Mouse (Mus musculus) CH12.LX (cell line): ENCODE measurements around the gene Vps26b. TPM values are rescaled to one million over a fixed set of nuclear protein-coding genes. Genes with fewer than 3 reads are reported as not detected.

Source experiments
- DNase-seq: peaks from one replicate; pipeline ENCODE4 v3.0.0-alpha.2; 2013; ENCODE audit errors: extremely low read depth
- H3K27ac ChIP-seq: 2 replicates; pipeline ENCODE4 v1.5.1; 2012; ENCODE audit warnings: low read depth, mild to moderate bottlenecking, control low read depth, moderate library complexity; ENCODE audit not compliant: insufficient read depth
- H3K27me3 ChIP-seq: replicated peaks from 2 replicates; pipeline ENCODE3; 2012; ENCODE audit warnings: inconsistent platforms
- H3K36me3 ChIP-seq, 2 experiments: replicated peaks in 1 of 2; 2 replicates each; pipeline versions ENCODE3 to v1.6.1; 2012; ENCODE audit warnings: inconsistent platforms in 1 of 2, low read length in 1 of 2, mild to moderate bottlenecking in 1 of 2, mixed read lengths in 1 of 2, moderate library complexity in 1 of 2; ENCODE audit not compliant: control insufficient read depth in 1 of 2, insufficient read depth in 1 of 2
- H3K4me1 ChIP-seq, 2 experiments: 2 replicates each; pipeline ENCODE4 v1.6.1; 2012; ENCODE audit warnings: inconsistent platforms in 1 of 2, moderate library complexity in 1 of 2; ENCODE audit not compliant: insufficient read depth in 2 of 2, control insufficient read depth in 1 of 2
- H3K4me2 ChIP-seq: 2 replicates; pipeline ENCODE4 v1.6.1; 2012; ENCODE audit warnings: low read depth, mild to moderate bottlenecking, control low read depth; ENCODE audit not compliant: poor library complexity, insufficient read depth, severe bottlenecking
- H3K4me3 ChIP-seq, 3 experiments: fragments of 150-350 bp in 1 of 3; sonication (generic) in 1 of 3; replicated peaks in 1 of 3; 2 replicates each; pipeline versions ENCODE3 to v1.5.1; 2011 to 2012; ENCODE audit warnings: low read depth in 2 of 3, low read length in 2 of 3, mild to moderate bottlenecking in 2 of 3, moderate library complexity in 2 of 3, control low read depth in 1 of 3, improper control_type of control experiment in 1 of 3, inconsistent platforms in 1 of 3, mixed read lengths in 1 of 3; ENCODE audit not compliant: poor library complexity in 1 of 3
- H3K79me2 ChIP-seq: replicated peaks from 2 replicates; pipeline ENCODE4 v1.6.1; 2012; ENCODE audit warnings: mild to moderate bottlenecking, moderate library complexity; ENCODE audit not compliant: control insufficient read depth, poor library complexity, insufficient read depth, severe bottlenecking; ENCODE audit errors: extremely low read depth
- H3K9ac ChIP-seq: 2 replicates; pipeline ENCODE4 v1.6.1; 2012; ENCODE audit warnings: low read depth, mild to moderate bottlenecking, control low read depth, moderate library complexity; ENCODE audit not compliant: insufficient read depth
- H3K9me3 ChIP-seq: replicated peaks from 2 replicates; pipeline ENCODE3; 2012; ENCODE audit warnings: low read length, inconsistent platforms, mixed read lengths
- BHLHE40 ChIP-seq: IDR thresholded peaks from 2 replicates; pipeline ENCODE4 v1.6.1; 2011; ENCODE audit warnings: mild to moderate bottlenecking, low read depth, low read length, improper control_type of control experiment
- CHD1 ChIP-seq: IDR thresholded peaks from 2 replicates; pipeline ENCODE4 v1.6.1; 2012; ENCODE audit warnings: low read depth, low read length, improper control_type of control experiment, inconsistent platforms
- CHD2 ChIP-seq: IDR thresholded peaks from 2 replicates; pipeline ENCODE4 v1.6.1; 2011; ENCODE audit warnings: low read length, improper control_type of control experiment
- CTCF ChIP-seq, 2 experiments: IDR thresholded peaks in 1 of 2; conservative IDR thresholded peaks in 1 of 2; 2 replicates each; pipeline ENCODE4 v1.5.1; 2011 to 2012; ENCODE audit warnings: low read depth in 2 of 2, low read length in 2 of 2, improper control_type of control experiment in 1 of 2, inconsistent platforms in 1 of 2, mild to moderate bottlenecking in 1 of 2, moderate library complexity in 1 of 2
- HCFC1 ChIP-seq: IDR thresholded peaks from 2 replicates; pipeline ENCODE4 v1.6.1; 2012; ENCODE audit warnings: low read depth, mild to moderate bottlenecking, inconsistent platforms, low read length, improper control_type of control experiment
- IRF4 ChIP-seq: IDR thresholded peaks from 2 replicates; pipeline ENCODE4 v1.6.1; 2014; ENCODE audit warnings: low read depth, mild to moderate bottlenecking, inconsistent platforms, low read length, improper control_type of control experiment
- JUND ChIP-seq: conservative IDR thresholded peaks from 2 replicates; pipeline ENCODE4 v1.6.1; 2011; ENCODE audit warnings: low read depth, low read length, improper control_type of control experiment
- KAT2A ChIP-seq: IDR thresholded peaks from 2 replicates; pipeline ENCODE4 v1.6.1; 2012; ENCODE audit warnings: low read length, improper control_type of control experiment, inconsistent platforms; ENCODE audit not compliant: insufficient replicate concordance
- MAZ ChIP-seq: IDR thresholded peaks from 2 replicates; pipeline ENCODE4 v1.6.1; 2012; ENCODE audit warnings: low read depth, mild to moderate bottlenecking, inconsistent platforms, low read length, improper control_type of control experiment, moderate library complexity
- MXI1 ChIP-seq: IDR thresholded peaks from 2 replicates; pipeline ENCODE4 v1.6.1; 2011; ENCODE audit warnings: mild to moderate bottlenecking, low read depth, low read length, improper control_type of control experiment
- POLR2A ChIP-seq: IDR thresholded peaks from 2 replicates; pipeline ENCODE4 v1.6.1; 2011; ENCODE audit warnings: low read depth, mild to moderate bottlenecking, improper control_type of control experiment, low read length
- POLR2AphosphoS2 ChIP-seq: IDR thresholded peaks from 2 replicates; pipeline ENCODE4 v1.6.1; 2011; ENCODE audit warnings: low read depth, low read length, improper control_type of control experiment
- RCOR1 ChIP-seq: conservative IDR thresholded peaks from 2 replicates; pipeline ENCODE4 v1.6.1; 2012; ENCODE audit warnings: low read depth, mild to moderate bottlenecking, inconsistent platforms, low read length, improper control_type of control experiment
- SIN3A ChIP-seq: IDR thresholded peaks from 2 replicates; pipeline ENCODE4 v1.6.1; 2012; ENCODE audit warnings: low read length, improper control_type of control experiment, inconsistent platforms
- TCF12 ChIP-seq: IDR thresholded peaks from 2 replicates; pipeline ENCODE4 v1.6.1; 2014; ENCODE audit warnings: low read depth, mild to moderate bottlenecking, inconsistent platforms, low read length, improper control_type of control experiment
- UBTF ChIP-seq: IDR thresholded peaks from 2 replicates; pipeline ENCODE4 v1.6.1; 2012; ENCODE audit warnings: low read depth, mild to moderate bottlenecking, inconsistent platforms, low read length, improper control_type of control experiment, moderate library complexity
- USF1 ChIP-seq: IDR thresholded peaks from 2 replicates; pipeline ENCODE4 v1.6.1; 2014; ENCODE audit warnings: low read depth, mild to moderate bottlenecking, inconsistent platforms, low read length, improper control_type of control experiment
- ZKSCAN1 ChIP-seq: IDR thresholded peaks from 2 replicates; pipeline ENCODE4 v1.6.1; 2012; ENCODE audit warnings: low read depth, inconsistent platforms, low read length, improper control_type of control experiment, borderline replicate concordance
- ZMIZ1 ChIP-seq: IDR thresholded peaks from 2 replicates; pipeline ENCODE4 v1.6.1; 2012; ENCODE audit warnings: low read depth, mild to moderate bottlenecking, inconsistent platforms, low read length, improper control_type of control experiment
- dilution Hi-C: fragments of 300-500 bp; cut with MboI; formaldehyde crosslinking; loops from 2 replicates; pipeline ENCODE4 v1.14.3; 2020; ENCODE audit warnings: low sequenced_read_pairs; ENCODE audit not compliant: extremely low pct_unique_long_range_greater_than_20kb, extremely low pct_ligation_motif_present
- in situ Hi-C: fragments of 300-500 bp; cut with MboI; formaldehyde crosslinking; loops from 3 replicates; pipeline ENCODE4 v1.14.3; 2019; ENCODE audit warnings: low sequenced_read_pairs, low pct_ligation_motif_present, low pct_unique_long_range_greater_than_20kb, mixed read lengths
- polyA plus RNA-seq: library from polyadenylated mRNA; unstranded; fragments of >175 nt; gene quantifications from 2 replicates; pipeline ENCODE4 v1.2.1, GENCODE M21; 2012; ENCODE audit warnings: low read depth; ENCODE audit not compliant: insufficient read length
- total RNA-seq, 2 experiments: library from RNA; depleted of rRNA; stranded (reverse); fragments of 300-350 nt in 1 of 2; fragments of >200 nt in 1 of 2; gene quantifications; 2 replicates each; pipeline ENCODE4 v1.2.3; 2012 to 2014

Gene Vps26b
- total and polyA plus RNA-seq, 3 experiments: 16.6 to 33.8 (median 21.0) TPM

GRCm38 (mm10) chr9:27049492-27049891 is 19.6 kb upstream of the Vps26b start:
- Histone ChIP-seq H3K4me2 (no peak overlapping the region), H3K4me3 (no peak overlapping the region), H3K9me3 (no peaks in the 10 kb centered on the region), H3K4me1 (no peaks in the 10 kb centered on the region), H3K36me3 (peaks cover 62 to 94% of the 10 kb centered on the region in 2 experiments), H3K9ac (no peak overlapping the region), H3K27me3 (no peaks in the 10 kb centered on the region), H3K27ac (no peak overlapping the region), H3K79me2 (no peaks in the 10 kb centered on the region)
- no peak for DNase-seq
- in situ Hi-C loops (no loop called here), dilution Hi-C loops (no loop called here)
- TF ChIP-seq CTCF (conservative IDR thresholded peaks at IDR 0.05 in 1 of 2, IDR thresholded peaks at IDR 0.05 in 1 of 2; ENCODE audit: low read depth in 2 of 2, low read length in 2 of 2) (peak in 1 of 2 experiments; percentile 20; a peak in 1 of 4 replicates), POLR2A (no peak)

- Histone ChIP-seq H3K4me2 (no peak overlapping the region), H3K36me3 (peaks cover 68 to 97% of the 10 kb centered on the region in 2 experiments), H3K9ac (no peak overlapping the region)
- TF ChIP-seq ZKSCAN1: no peak
- no peak for TF ChIP-seq JUND
- TF ChIP-seq RCOR1: no peak
- TF ChIP-seq MXI1: no peak
- TF ChIP-seq ZMIZ1: no peak
- 0 out of 2 replicates have a peak, but pooled peaks have one; percentile 24 for TF ChIP-seq BHLHE40
- no peak for TF ChIP-seq UBTF
- no peak for TF ChIP-seq HCFC1
- TF ChIP-seq, all 38 proteins: peak for 1
- in situ Hi-C loops: no loop called here
- H3K27ac ChIP-seq: no peak overlapping the region; the same call in 1 of the 2 replicates
- no peaks in the 10 kb centered on the region for H3K27me3 ChIP-seq
- dilution Hi-C loops: no loop called here
- DNase-seq: no peak
- no peaks in the 10 kb centered on the region for H3K9me3 ChIP-seq
- H3K4me1 ChIP-seq: no peaks in the 10 kb centered on the region
- H3K79me2 ChIP-seq: no peaks in the 10 kb centered on the region
- no peak overlapping the region for H3K4me3 ChIP-seq
These were observed 14.0 kb upstream of the Vps26b start for GRCm38 (mm10) chr9:27043892-27044291.

- Histone ChIP-seq H3K4me2 (peak overlapping the region; percentile 88), H3K4me1 (peaks cover 17 to 49% of the 10 kb centered on the region in 2 experiments)
- in situ Hi-C loops: no loop called here
These were observed 867 bp upstream of the Vps26b start for GRCm38 (mm10) chr9:27030763-27031100.

More at GRCm38 (mm10) chr9:27030763-27031100, 867 bp upstream of the Vps26b start:
- TF ChIP-seq IRF4 (0 out of 2 replicates have a peak, but pooled peaks have one; percentile 6), ZKSCAN1 (no peak), CHD2 (peak; percentile 50; the same call in 1 of the 2 replicates), MAZ (no peak), USF1 (no peak), RCOR1 (no peak), CHD1 (no peak), POLR2A (peak; percentile 57; the same call in 1 of the 2 replicates), KAT2A (0 out of 2 replicates have a peak, but pooled peaks have one; percentile 6), SIN3A (peak; percentile 57), UBTF (no peak), POLR2AphosphoS2 (no peak), TCF12 (peak; percentile 31; the same call in 1 of the 2 replicates)
- DNase-seq: no peak
- H3K4me3 ChIP-seq: peak overlapping the region; percentile 71 to 98 (median 88)
- H3K79me2 ChIP-seq: peaks cover 48% of the 10 kb centered on the region
- peaks cover 2% of the 10 kb centered on the region for H3K27me3 ChIP-seq
- H3K27ac ChIP-seq: no peak overlapping the region
- H3K36me3 ChIP-seq: peaks cover 2 to 30% of the 10 kb centered on the region in 2 experiments
- dilution Hi-C loops: no loop called here
- H3K9ac ChIP-seq: peak overlapping the region; percentile 91
- no peaks in the 10 kb centered on the region for H3K9me3 ChIP-seq
